Mouse (Mus musculus): ENCODE results near the gene Utrn.

DNA sequence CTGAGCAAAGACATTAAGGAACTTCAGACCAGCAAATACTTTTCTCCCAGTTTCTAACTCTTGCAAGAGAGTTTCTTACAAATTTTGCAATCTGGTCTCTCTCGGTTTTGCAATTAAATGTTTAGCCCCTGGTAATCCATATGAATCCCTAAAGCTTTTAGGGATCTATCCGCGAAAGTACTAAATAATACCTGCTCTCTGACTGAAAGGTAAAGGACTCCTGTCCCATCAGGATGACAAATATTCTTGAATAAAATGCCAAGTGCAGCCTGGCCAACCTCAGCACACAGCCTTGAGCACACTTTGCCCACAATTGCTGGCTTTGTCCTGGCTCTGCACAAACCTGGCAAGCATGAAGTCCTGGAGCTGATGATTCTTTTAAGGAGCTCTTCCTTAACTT is 41.9 kb downstream of the Utrn start:
- TF ChIP-seq CTCF (IDR thresholded peaks at IDR 0.05; ENCODE audit: extremely low read depth, insufficient read depth, low read length) (no peak), POLR2A (IDR thresholded peaks at IDR 0.05; ENCODE audit: extremely low read depth, insufficient read depth, low read length) (no peak)

Data from cortical plate, adult 2 months (tissue).